Mouse (Mus musculus) lung, postnatal 10 days (tissue): ENCODE data around the gene Ankrd22.

Source experiments
- DNase-seq: peaks from one replicate; pipeline ENCODE4 v3.0.0; 2021

Gene Ankrd22

DNA sequence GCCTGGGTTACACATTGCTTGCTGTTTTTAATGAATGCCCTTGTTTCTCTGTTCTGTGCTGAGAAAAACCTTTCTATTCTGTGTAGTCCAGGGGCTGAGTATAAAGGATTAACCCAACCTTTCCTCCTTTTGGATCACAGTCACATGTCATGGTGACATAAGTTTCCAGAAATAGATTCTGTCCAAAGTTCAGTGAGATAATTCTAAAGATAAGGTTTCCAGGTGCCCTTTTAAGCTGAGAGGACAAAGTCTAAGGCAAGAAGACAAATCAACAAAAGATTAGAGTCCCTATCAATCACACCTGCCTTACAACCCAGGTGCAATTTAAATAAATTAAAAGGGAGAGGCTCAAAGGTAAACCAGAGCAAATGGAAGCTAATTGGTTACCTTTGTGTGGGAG lies 91.6 kb downstream of the Ankrd22 start:
- DNase-seq, result no peak
